Mouse (Mus musculus): ENCODE measurements around the gene Mpzl2. TPM values are rescaled to one million over a fixed set of nuclear protein-coding genes. Genes with fewer than 3 reads are reported as not detected.

Gene Mpzl2
- polyA plus RNA-seq, 1 experiment from 2014 or later = 15.9 TPM

Other genes starting within 250 kb of the Mpzl2 start
- gene Tmem25, start 240.5 kb upstream of the Mpzl2 start, polyA plus RNA-seq (2015; fragmentation: Nextera tagmentation; extraction: Ambion mirVana) = 0.89 and 1.2 TPM in 2 replicates
- gene Ttc36, start 236.7 kb upstream of the Mpzl2 start, polyA plus RNA-seq (2015; fragmentation: Nextera tagmentation; extraction: Ambion mirVana) = 0.84 and 3.5 TPM in 2 replicates
- gene Kmt2a, start 158.5 kb upstream of the Mpzl2 start, polyA plus RNA-seq (2015; fragmentation: Nextera tagmentation; extraction: Ambion mirVana) = 8.1 and 11.7 TPM in 2 replicates
- gene Atp5l, start 119.1 kb upstream of the Mpzl2 start, polyA plus RNA-seq (2015; fragmentation: Nextera tagmentation; extraction: Ambion mirVana) = 641 and 656 TPM in 2 replicates
- gene Ube4a, start 74.2 kb upstream of the Mpzl2 start, polyA plus RNA-seq (2015; fragmentation: Nextera tagmentation; extraction: Ambion mirVana) = 26.3 and 28.3 TPM in 2 replicates
- 6.2 and 16.7 TPM in 2 replicates for gene Cd3g, start 59.4 kb upstream of the Mpzl2 start, polyA plus RNA-seq (2015; fragmentation: Nextera tagmentation; extraction: Ambion mirVana)
- gene Cd3d, start 58.0 kb upstream of the Mpzl2 start, polyA plus RNA-seq (2015; fragmentation: Nextera tagmentation; extraction: Ambion mirVana) = 2.4 and 6.5 TPM in 2 replicates
- 5.5 and 9.4 TPM in 2 replicates for gene Cd3e, start 30.2 kb upstream of the Mpzl2 start, polyA plus RNA-seq (2015; fragmentation: Nextera tagmentation; extraction: Ambion mirVana)
- 2.2 and 3.0 TPM in 2 replicates for gene Mpzl3, start 15.4 kb downstream of the Mpzl2 start, polyA plus RNA-seq (2015; fragmentation: Nextera tagmentation; extraction: Ambion mirVana)
- 0.45 and 0.60 TPM in 2 replicates for gene Jaml, start 39.4 kb downstream of the Mpzl2 start, polyA plus RNA-seq (2015; fragmentation: Nextera tagmentation; extraction: Ambion mirVana)
- 2.7 and 3.0 TPM in 2 replicates for gene Scn2b, start 78.0 kb downstream of the Mpzl2 start, polyA plus RNA-seq (2015; fragmentation: Nextera tagmentation; extraction: Ambion mirVana)
- 0.89 and 1.2 TPM in 2 replicates for gene Scn4b, start 98.6 kb downstream of the Mpzl2 start, polyA plus RNA-seq (2015; fragmentation: Nextera tagmentation; extraction: Ambion mirVana)
- 0.13 and 0.14 TPM in 2 replicates for gene BC049352, start 142.2 kb downstream of the Mpzl2 start, polyA plus RNA-seq (2015; fragmentation: Nextera tagmentation; extraction: Ambion mirVana)
- 2.5 and 2.8 TPM in 2 replicates for gene Tmprss4, start 164.3 kb downstream of the Mpzl2 start, polyA plus RNA-seq (2015; fragmentation: Nextera tagmentation; extraction: Ambion mirVana)
- gene Il10ra, start 229.3 kb downstream of the Mpzl2 start, polyA plus RNA-seq (2015; fragmentation: Nextera tagmentation; extraction: Ambion mirVana) = 1.1 and 1.2 TPM in 2 replicates

Measured in lung, embryonic 16.5 days (tissue).